Mouse (Mus musculus): Measurements from ENCODE around the gene Ccdc155.
"Not testable (repeated sequence)": the region's sequence is repeated elsewhere in the genome, so short reads cannot be mapped to it uniquely, and the experiment has no call there.

Gene Ccdc155

GRCm38 (mm10) chr7:45191161-45191560, 13.5 kb downstream of the Ccdc155 start:
- no peak for DNase-seq (ENCODE audit: low read depth, low spot score)

DNA sequence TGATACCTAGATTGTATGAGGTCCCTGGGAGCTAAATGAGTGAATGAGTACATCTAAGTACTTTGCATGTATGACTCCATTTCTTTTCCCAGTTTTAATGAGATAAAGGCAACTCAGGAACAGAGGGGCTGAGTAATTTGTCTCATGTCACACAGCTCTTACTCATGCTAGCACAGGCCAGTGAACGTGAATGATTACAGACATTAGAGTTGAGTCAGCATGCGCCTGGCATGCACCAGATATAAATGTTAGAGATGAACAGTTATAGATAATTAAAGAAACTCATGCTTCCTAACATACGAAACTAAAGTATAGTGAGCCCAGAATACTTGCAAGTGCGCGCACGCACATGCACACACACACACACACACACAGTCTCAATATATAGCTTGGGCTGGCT, 14.5 kb downstream of the Ccdc155 start:
- DNase-seq (ENCODE audit: low read depth, low spot score), result no peak

DNA sequence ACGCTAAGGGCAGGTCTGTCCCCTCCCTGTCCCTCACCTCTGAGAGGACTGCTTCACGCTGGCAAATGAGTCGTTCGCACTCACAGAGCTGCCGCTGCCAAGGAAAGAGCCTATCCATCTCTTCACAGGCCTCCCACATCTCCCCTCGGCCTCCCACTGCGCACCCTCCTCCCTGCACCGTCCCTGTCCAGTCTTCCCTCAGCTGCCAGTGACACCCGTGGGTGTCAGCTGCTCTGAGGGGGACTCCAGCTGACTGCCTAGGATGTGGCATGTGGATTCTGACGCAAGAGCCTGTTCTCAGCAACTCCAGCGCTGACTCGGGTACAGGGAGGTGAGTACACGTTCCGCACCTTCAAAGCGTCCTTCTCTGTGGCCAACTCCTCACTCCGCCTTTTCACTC, 15.1 kb downstream of the Ccdc155 start:
- no peak for DNase-seq (ENCODE audit: low read depth, low spot score)

GRCm38 (mm10) chr7:45185921-45186320, 18.8 kb downstream of the Ccdc155 start:
- DNase-seq (ENCODE audit: low read depth, low spot score), result no peak

DNA sequence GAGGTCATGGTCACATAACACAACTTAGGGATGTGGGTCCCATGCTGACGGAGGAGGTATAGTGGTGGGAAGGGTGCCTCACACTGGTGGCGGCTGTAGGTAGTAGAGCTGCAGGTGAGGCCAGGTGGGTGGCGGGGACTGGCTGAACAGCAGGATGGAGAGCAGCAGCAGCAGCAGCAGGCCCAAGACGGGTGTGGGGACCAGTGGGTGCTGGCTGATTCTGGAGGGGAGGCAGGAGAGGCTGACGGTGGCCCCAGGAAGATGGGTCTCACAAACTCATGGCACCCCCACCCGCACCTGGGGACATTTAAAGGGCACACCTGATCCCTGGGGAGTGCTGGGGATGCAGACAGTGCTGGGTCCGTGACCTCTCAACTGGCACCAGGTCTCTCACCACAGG, 21.0 kb downstream of the Ccdc155 start:
- no peak for DNase-seq (ENCODE audit: low read depth, low spot score)

DNA sequence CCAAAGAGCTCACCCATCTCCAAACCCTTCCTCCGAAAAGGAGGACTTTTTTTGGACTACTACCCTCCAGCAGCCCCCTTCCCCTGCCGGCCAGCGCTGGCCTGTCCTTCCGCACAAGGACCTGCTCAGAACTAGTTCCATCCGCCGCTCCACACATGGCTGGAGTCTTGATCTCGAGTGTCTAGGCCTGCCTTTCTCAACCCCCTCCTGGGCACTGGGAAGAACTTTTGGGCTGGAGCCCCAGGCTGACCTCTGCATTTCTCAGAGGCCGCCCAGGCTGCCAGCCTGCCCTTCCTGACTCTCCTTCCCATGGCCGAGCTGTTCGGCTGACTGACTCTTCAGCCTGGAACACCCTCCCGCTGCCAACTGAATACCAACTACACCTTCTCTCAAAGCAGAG, 22.1 kb downstream of the Ccdc155 start:
- no peak for DNase-seq (ENCODE audit: low read depth, low spot score)

DNA sequence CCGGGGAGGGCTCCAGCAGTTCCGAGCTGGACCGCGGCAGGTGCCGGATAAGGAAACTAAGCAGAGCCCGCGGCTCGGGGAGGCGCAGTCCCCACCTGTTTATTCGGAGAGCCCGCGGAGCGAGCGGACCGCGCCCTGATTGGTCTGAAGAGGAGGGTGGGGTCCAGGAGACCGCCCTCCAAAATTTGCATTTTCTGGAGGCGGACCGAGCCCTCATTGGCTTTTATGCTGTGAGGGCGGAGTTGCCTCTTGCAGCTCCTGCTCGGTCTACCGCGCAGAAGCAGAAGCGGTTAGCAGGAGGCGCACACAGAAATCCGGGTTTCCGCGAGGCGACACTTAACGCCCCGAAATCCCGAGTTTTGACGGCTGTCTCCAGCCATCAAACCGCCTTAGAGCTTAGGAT, 22.5 kb downstream of the Ccdc155 start:
- DNase-seq (ENCODE audit: low read depth, low spot score), result peak; percentile 91

DNA sequence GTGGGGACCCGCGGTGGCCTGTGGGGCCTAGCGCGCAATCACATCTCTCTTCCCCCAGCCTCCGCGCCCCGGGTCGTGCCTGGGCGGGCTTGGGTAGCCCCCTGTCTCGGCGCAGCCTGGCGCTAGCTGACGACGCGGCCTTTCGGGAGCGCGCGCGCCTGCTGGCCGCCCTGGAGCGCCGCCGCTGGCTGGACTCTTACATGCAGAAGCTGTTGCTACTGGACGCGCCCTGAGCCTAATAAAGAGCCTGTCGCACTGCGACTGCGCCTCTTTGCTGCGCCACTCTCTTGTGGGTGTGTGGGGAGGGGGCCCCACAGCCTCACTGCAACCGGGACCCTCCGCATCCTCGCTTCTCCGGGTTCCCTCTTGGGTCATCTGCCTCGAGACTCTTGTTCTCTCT, 23.2 kb downstream of the Ccdc155 start:
- no peak for DNase-seq (ENCODE audit: low read depth, low spot score)

DNA sequence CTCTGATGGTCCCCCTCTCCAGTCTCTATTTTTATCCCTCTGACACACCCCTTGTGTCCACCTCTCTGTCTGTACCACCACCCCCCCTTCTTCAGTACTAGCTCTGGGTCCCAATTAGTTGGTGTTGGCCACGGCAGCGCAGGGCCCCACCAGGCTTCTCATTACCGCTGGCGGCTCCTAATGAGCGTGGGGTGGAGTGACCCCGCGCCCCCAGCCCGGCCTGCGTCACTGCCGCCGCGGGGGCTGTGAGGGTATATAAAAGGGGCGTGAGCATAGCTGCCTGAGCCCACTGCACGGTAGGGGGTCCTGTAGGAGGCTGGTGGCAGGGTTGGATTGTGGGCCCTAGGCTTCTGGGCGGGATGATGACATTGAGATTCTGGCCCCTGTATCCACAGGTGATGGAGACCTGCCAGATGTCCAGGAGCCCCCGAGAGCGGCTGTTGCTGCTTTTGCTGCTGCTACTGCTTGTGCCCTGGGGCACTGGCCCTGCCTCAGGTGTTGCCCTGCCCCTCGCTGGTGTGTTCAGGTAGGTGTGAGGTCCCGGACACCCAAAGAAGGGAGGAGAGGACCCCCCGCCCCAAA, 23.7 kb downstream of the Ccdc155 start, which contains the start of gene Pth2:
Gene Pth2, plus strand, starts transcription at position 100 of the 582 bp plus-strand sequence.
- no peak for DNase-seq (ENCODE audit: low read depth, low spot score)

DNA sequence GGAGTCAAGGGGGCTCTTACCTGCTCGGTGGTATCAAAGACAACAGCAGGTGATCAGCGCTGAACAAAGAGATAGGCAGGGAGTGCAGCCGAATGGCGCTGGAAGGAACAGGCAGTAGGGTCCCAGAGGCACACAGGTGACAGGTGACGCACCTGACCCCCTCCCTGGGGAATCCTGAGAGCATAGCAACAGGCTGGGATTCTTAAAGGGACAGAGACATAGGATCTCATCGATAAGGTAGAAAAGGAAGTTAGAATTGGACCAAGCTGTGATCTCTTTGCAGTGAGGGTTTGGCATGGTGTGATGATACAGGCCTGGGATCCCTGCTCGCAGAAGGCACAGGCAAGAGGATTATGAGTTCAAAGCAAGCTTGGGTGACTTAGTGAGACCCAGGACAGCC, 25.2 kb downstream of the Ccdc155 start, which contains the start of gene Gfy:
Gene Gfy, minus strand, starts transcription at position 101 of the 400 bp plus-strand sequence.
- DNase-seq (ENCODE audit: low read depth, low spot score), result no peak

DNA sequence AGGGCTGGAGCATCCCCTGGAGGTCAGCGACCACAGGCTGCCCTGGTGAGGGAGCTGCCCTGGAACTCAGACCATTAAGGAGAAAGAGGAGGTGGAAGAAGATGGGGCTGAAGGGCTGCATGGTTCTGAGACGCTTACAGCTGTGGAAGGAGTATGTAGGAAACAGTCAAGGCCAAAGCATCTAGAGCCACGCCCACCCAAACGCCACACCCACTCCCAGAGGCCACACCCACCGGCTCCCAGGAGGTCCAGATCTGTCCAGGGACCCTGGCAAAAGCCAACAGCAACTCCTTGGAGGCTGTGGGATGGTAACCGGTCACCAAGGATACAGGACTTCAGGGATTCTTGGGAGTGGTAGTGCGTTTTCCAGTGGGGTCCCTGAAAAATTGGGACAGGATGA, 26.1 kb downstream of the Ccdc155 start:
- no peak for DNase-seq (ENCODE audit: low read depth, low spot score)

GRCm38 (mm10) chr7:45176356-45176755, 28.3 kb downstream of the Ccdc155 start:
- DNase-seq (ENCODE audit: low read depth, low spot score), result no peak

GRCm38 (mm10) chr7:45175929-45176328, 28.8 kb downstream of the Ccdc155 start:
- no peak for DNase-seq (ENCODE audit: low read depth, low spot score)

GRCm38 (mm10) chr7:45175398-45175797, 29.3 kb downstream of the Ccdc155 start:
- no peak for DNase-seq (ENCODE audit: low read depth, low spot score)

- DNase-seq (ENCODE audit: low read depth, low spot score), result no peak
Measured at GRCm38 (mm10) chr7:45174567-45175280, 30.0 kb downstream of the Ccdc155 start.

- DNase-seq (ENCODE audit: low read depth, low spot score), result not testable (repeated sequence)
Measured at GRCm38 (mm10) chr7:45173772-45174171, 30.9 kb downstream of the Ccdc155 start.

DNA sequence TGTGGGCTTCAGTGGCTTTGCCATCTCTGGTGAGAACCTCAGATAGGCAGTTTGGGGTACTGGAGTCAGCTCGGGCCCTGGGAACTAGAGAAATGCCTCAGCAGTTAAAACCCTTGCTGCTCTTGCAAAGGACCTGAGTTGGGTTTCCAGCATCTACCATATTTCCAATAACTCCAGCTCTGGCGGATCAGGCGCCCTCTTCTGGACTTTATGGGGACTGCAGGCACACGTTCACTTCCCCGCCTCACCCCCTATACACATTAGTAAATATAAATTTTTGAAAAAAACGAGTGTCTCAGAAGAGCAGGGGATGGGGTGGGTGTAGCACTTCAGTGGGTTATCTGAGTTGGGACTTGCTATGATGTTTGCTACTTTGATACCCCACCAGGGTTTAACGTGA, 31.7 kb downstream of the Ccdc155 start:
- no peak for DNase-seq (ENCODE audit: low read depth, low spot score)

- no peak for DNase-seq (ENCODE audit: low read depth, low spot score)
Measured at GRCm38 (mm10) chr7:45169495-45169894, 35.2 kb downstream of the Ccdc155 start.

DNA sequence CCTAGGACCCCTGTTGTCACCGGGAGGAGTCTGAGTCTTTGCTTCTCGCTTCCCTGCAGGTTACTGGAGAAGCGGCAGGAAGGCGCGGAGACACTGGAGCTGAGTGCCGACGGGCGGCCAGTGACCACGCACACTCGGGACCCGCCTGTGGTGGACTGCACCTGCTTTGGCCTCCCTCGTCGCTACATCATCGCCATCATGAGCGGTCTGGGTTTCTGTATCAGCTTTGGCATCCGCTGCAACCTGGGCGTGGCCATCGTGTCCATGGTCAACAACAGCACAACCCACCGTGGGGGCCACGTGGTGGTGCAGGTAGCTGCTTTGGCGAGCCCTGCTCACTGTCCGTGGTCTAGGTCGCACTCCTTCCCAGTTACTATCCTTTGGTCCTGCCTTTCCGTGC, 36.0 kb downstream of the Ccdc155 start:
- DNase-seq (ENCODE audit: low read depth, low spot score), result no peak

DNA sequence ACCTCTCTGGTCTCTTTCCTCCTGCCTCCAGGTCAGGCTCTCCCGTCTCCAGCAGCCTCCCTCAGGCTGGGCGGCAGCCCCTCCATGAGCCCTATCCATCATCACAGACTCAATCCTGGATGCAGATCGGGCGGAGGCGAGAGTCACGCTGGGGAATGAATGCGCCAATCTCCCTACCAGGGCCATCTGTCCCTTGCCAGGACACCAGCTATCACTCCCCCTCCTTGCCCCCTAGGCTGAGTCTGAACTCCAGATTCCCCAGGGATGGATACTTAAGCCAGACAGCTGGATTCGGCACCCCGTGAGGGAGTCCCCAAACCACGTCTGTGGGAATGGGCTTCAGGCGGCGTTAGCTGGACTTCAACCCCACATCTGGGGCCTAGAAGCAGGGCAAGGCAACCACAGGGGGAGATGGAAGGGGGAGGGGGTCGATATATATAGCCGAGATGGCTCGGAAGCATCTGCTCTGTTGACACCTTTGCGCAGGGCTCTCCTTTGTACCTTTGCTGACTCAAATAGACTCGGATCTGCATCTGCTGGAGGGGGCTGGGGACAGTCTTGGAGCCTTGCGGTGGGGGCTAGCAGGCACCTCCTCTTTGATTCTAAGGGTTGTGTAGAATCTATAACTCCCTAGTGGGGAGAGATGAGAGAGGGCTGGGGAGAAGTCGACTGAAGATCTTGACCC, 36.8 kb downstream of the Ccdc155 start:
- peak; percentile 41 for DNase-seq (ENCODE audit: low read depth, low spot score)

- DNase-seq (ENCODE audit: low read depth, low spot score), result no peak
Measured at GRCm38 (mm10) chr7:45166950-45167401, 37.7 kb downstream of the Ccdc155 start.

- no peak for DNase-seq (ENCODE audit: low read depth, low spot score)
Measured at GRCm38 (mm10) chr7:45165701-45166100, 39.0 kb downstream of the Ccdc155 start.

GRCm38 (mm10) chr7:45164833-45165232, 39.9 kb downstream of the Ccdc155 start:
- DNase-seq (ENCODE audit: low read depth, low spot score), result no peak
